Mouse (Mus musculus): ENCODE results near the gene Gm20431. TPM values are rescaled to one million over a fixed set of nuclear protein-coding genes. Genes with fewer than 3 reads are reported as not detected.

Gene Gm20431
- total RNA-seq, 2 experiments from 2014 or later = 29.1 to 38.0 TPM

- no peak overlapping the region for H3K4me3 ChIP-seq
- intact Hi-C loops (cut with DNase I) = no loop called here
- H3K27ac ChIP-seq = no peak overlapping the region
- TF ChIP-seq CTCF (IDR thresholded peaks at IDR 0.05) = no peak
- no peak for DNase-seq (ENCODE audit: extremely low spot score in 1 of 2, low spot score in 2 of 2)
Measured at GRCm38 (mm10) chr2:167694963-167695362, 33.7 kb upstream of the Gm20431 start.

GRCm38 (mm10) chr2:167694244-167694643 is 32.9 kb upstream of the Gm20431 start:
- no peak overlapping the region for H3K27ac ChIP-seq
- intact Hi-C loops (cut with DNase I) = no loop called here
- H3K4me3 ChIP-seq = no peak overlapping the region
- DNase-seq (ENCODE audit: extremely low spot score in 1 of 2, low spot score in 2 of 2) = no peak
- TF ChIP-seq CTCF (IDR thresholded peaks at IDR 0.05) = no peak

- no peak for TF ChIP-seq CTCF (IDR thresholded peaks at IDR 0.05)
- Histone ChIP-seq H3K27ac (no peak overlapping the region), H3K4me3 (no peak overlapping the region)
- intact Hi-C loops (cut with DNase I) = no loop called here
- DNase-seq (ENCODE audit: extremely low spot score in 1 of 2, low spot score in 2 of 2) = no peak
Measured at GRCm38 (mm10) chr2:167693540-167693939, 32.2 kb upstream of the Gm20431 start.

GRCm38 (mm10) chr2:167692831-167693230 is 31.5 kb upstream of the Gm20431 start:
- intact Hi-C loops (cut with DNase I) = loop anchor here (1.0 kb wide), 1 partner anchor 89 kb away; no protein-coding TSS in a partner anchor
- TF ChIP-seq CTCF (IDR thresholded peaks at IDR 0.05) = no peak

GRCm38 (mm10) chr2:167691871-167692661 is 30.8 kb upstream of the Gm20431 start:
- no peak for TF ChIP-seq CTCF (IDR thresholded peaks at IDR 0.05)
- no peak overlapping the region for H3K27ac ChIP-seq
- DNase-seq (ENCODE audit: extremely low spot score in 1 of 2, low spot score in 2 of 2) = peak in 1 of 2 experiments; percentile 42
- intact Hi-C loops (cut with DNase I) = loop anchor here (1.0 kb wide), 1 partner anchor 90 kb away; no protein-coding TSS in a partner anchor
- H3K4me3 ChIP-seq = peak overlapping the region; percentile 9

More at GRCm38 (mm10) chr2:167692831-167693230, 31.5 kb upstream of the Gm20431 start:
- no peak for DNase-seq (ENCODE audit: extremely low spot score in 1 of 2, low spot score in 2 of 2)
- Histone ChIP-seq H3K27ac (no peak overlapping the region), H3K4me3 (no peak overlapping the region)

- no peak for DNase-seq (ENCODE audit: extremely low spot score in 1 of 2, low spot score in 2 of 2)
- TF ChIP-seq CTCF (IDR thresholded peaks at IDR 0.05) = no peak
- Histone ChIP-seq H3K27ac (peak overlapping the region; percentile 88; the same call in 1 of the 2 replicates), H3K4me3 (peak overlapping the region; percentile 9)
- intact Hi-C loops (cut with DNase I) = no loop called here
Measured at GRCm38 (mm10) chr2:167691410-167691809, 30.1 kb upstream of the Gm20431 start.

- no peak for DNase-seq (ENCODE audit: extremely low spot score in 1 of 2, low spot score in 2 of 2)
- H3K4me3 ChIP-seq = peak overlapping the region; percentile 74
- no peak for TF ChIP-seq CTCF (IDR thresholded peaks at IDR 0.05)
- H3K27ac ChIP-seq = peak overlapping the region; percentile 88
- intact Hi-C loops (cut with DNase I) = no loop called here
Measured at GRCm38 (mm10) chr2:167690962-167691311, 29.6 kb upstream of the Gm20431 start.

- intact Hi-C loops (cut with DNase I) = no loop called here
Measured at GRCm38 (mm10) chr2:167690219-167690961, 29.1 kb upstream of the Gm20431 start.

GRCm38 (mm10) chr2:167689501-167690218 is 28.4 kb upstream of the Gm20431 start, which contains the start of gene Tmem189:
Gene Tmem189 (minus strand): TSS chr2:167689822.
- peak within 1 kb of the TSS; percentile 88 for H3K27ac ChIP-seq
- TF ChIP-seq CTCF (IDR thresholded peaks at IDR 0.05) = no peak
- peak; percentile 55 to 62 for DNase-seq (ENCODE audit: extremely low spot score in 1 of 2, low spot score in 2 of 2)
- intact Hi-C loops (cut with DNase I) = loop anchor here (5.0 to 10.0 kb wide), 3 partner anchors 393 to 515 kb away; partner anchors contain the start of genes Adnp and Pard6b
- peak within 1 kb of the TSS; percentile 74 for H3K4me3 ChIP-seq

More at GRCm38 (mm10) chr2:167690219-167690961, 29.1 kb upstream of the Gm20431 start:
- Histone ChIP-seq H3K27ac (peak overlapping the region; percentile 88), H3K4me3 (peak overlapping the region; percentile 74)
- peak; percentile 46 to 64 for DNase-seq (ENCODE audit: extremely low spot score in 1 of 2, low spot score in 2 of 2)
- TF ChIP-seq CTCF (IDR thresholded peaks at IDR 0.05) = no peak; the same call in 1 of the 2 replicates

- H3K27ac ChIP-seq = peak within 1 kb of the TSS; percentile 88
- intact Hi-C loops (cut with DNase I) = loop anchor here (5.0 to 10.0 kb wide), 3 partner anchors 394 to 516 kb away; partner anchors contain the start of genes Adnp and Pard6b
- peak; percentile 82 to 83 for DNase-seq (ENCODE audit: extremely low spot score in 1 of 2, low spot score in 2 of 2)
Measured at GRCm38 (mm10) chr2:167688498-167689451, 27.5 kb upstream of the Gm20431 start, which contains the start of gene Cebpb. Gene Cebpb (plus strand): TSS chr2:167688915.

More at GRCm38 (mm10) chr2:167688498-167689451, 27.5 kb upstream of the Gm20431 start, which contains the start of gene Cebpb:
- H3K4me3 ChIP-seq = peak within 1 kb of the TSS; percentile 74
- TF ChIP-seq CTCF (IDR thresholded peaks at IDR 0.05) = peak; percentile 62

Measured in left cerebral cortex, adult 2 months (tissue).